Mouse (Mus musculus) cerebellum, adult 2 months (tissue): ENCODE data around the gene Ecm2. TPM values are rescaled to one million over a fixed set of nuclear protein-coding genes. Genes with fewer than 3 reads are reported as not detected.
A peak's percentile ranks its signal among the peaks of the same experiment; 100 is the strongest.

Experiments used
- DNase-seq, 2 experiments: peaks; one replicate each; pipeline ENCODE4 v3.0.0; 2021
- H3K27ac ChIP-seq: fragments of 200-500 bp; 2 replicates; pipeline ENCODE4 v1.5.1; 2012; ENCODE audit warnings: low read length, control low read depth, inconsistent platforms; ENCODE audit not compliant: insufficient read depth
- H3K27me3 ChIP-seq: fragments of 200-500 bp; 2 replicates; pipeline ENCODE4 v1.6.1; 2012; ENCODE audit warnings: inconsistent platforms, mild to moderate bottlenecking, low read length, moderate library complexity; ENCODE audit not compliant: control insufficient read depth, insufficient read depth
- H3K4me1 ChIP-seq: fragments of 200-500 bp; 2 replicates; pipeline ENCODE4 v1.6.1; 2011; ENCODE audit warnings: low read length; ENCODE audit not compliant: control insufficient read depth, insufficient read depth
- H3K4me3 ChIP-seq: fragments of 200-500 bp; replicated peaks from 2 replicates; pipeline ENCODE3; 2011; ENCODE audit warnings: mild to moderate bottlenecking, low read depth, low read length, control low read depth; ENCODE audit not compliant: insufficient read depth
- CTCF ChIP-seq: fragments of 200-500 bp; IDR thresholded peaks from 2 replicates; pipeline ENCODE4 v1.5.1; 2011; ENCODE audit warnings: low read depth, mild to moderate bottlenecking, control low read depth, low read length, moderate library complexity, borderline replicate concordance; ENCODE audit not compliant: insufficient read depth
- POLR2A ChIP-seq: fragments of 200-500 bp; IDR thresholded peaks from 2 replicates; pipeline ENCODE4 v1.6.1; 2011; ENCODE audit warnings: low read length, control low read depth, borderline replicate concordance; ENCODE audit not compliant: insufficient read depth
- WGBS: fragments of 180-500 bp; shearing (Covaris S2); methylation state at CpG from one replicate; pipeline ENCODE4 v1.1.7; 2018; 5-methylcytosine and 5-hydroxymethylcytosine counted together
- polyA plus RNA-seq: library from polyadenylated mRNA; depleted of rRNA; stranded (reverse); fragments of >200 nt; gene quantifications from 2 replicates; pipeline ENCODE4 v1.2.3, GENCODE M21; 2012

Gene Ecm2
- polyA plus RNA-seq, 1 experiment, result 4.3 TPM

GRCm38 (mm10) chr13:49467585-49467984, 37.0 kb upstream of the Ecm2 start:
- no peak for DNase-seq
- Histone ChIP-seq H3K27ac (no peak overlapping the region), H3K4me3 (no peak overlapping the region), H3K4me1 (no peaks in the 10 kb centered on the region), H3K27me3 (no peaks in the 10 kb centered on the region)
- TF ChIP-seq POLR2A (no peak), CTCF (no peak)
- WGBS, result 79% methylated on average over 2 of the region's 2 CpGs

- Histone ChIP-seq H3K4me3 (no peak overlapping the region), H3K27me3 (no peaks in the 10 kb centered on the region), H3K4me1 (no peaks in the 10 kb centered on the region), H3K27ac (no peak overlapping the region)
- WGBS, result 61% methylated on average over 5 of the region's 5 CpGs
- DNase-seq, result peak in 1 of 2 experiments; percentile 23
- no peak for TF ChIP-seq POLR2A
- peak; percentile 13; the same call in 1 of the 2 replicates for TF ChIP-seq CTCF
Measured at GRCm38 (mm10) chr13:49469002-49469401, 35.6 kb upstream of the Ecm2 start.

GRCm38 (mm10) chr13:49470319-49470718, 34.3 kb upstream of the Ecm2 start:
- Histone ChIP-seq H3K27ac (no peak overlapping the region), H3K4me3 (no peak overlapping the region), H3K27me3 (no peaks in the 10 kb centered on the region), H3K4me1 (no peaks in the 10 kb centered on the region)
- no peak for DNase-seq
- WGBS, result 67% methylated on average over 4 of the region's 4 CpGs
- TF ChIP-seq CTCF, result no peak

GRCm38 (mm10) chr13:49470806-49471205, 33.8 kb upstream of the Ecm2 start:
- 10% methylated on average over 4 of the region's 4 CpGs for WGBS
- H3K27ac ChIP-seq, result no peak overlapping the region
- DNase-seq, result no peak

GRCm38 (mm10) chr13:49471981-49472675, 32.5 kb upstream of the Ecm2 start:
- WGBS, result 71% methylated on average over 4 of the region's 4 CpGs
- DNase-seq, result no peak
- no peak overlapping the region for H3K27ac ChIP-seq
- H3K27me3 ChIP-seq, result no peaks in the 10 kb centered on the region
- TF ChIP-seq POLR2A, result no peak
- no peak for TF ChIP-seq CTCF
- H3K4me3 ChIP-seq, result no peak overlapping the region
- no peaks in the 10 kb centered on the region for H3K4me1 ChIP-seq

More at GRCm38 (mm10) chr13:49470806-49471205, 33.8 kb upstream of the Ecm2 start:
- H3K4me1 ChIP-seq, result no peaks in the 10 kb centered on the region
- TF ChIP-seq POLR2A (no peak), CTCF (no peak)
- no peak overlapping the region for H3K4me3 ChIP-seq
- H3K27me3 ChIP-seq, result no peaks in the 10 kb centered on the region

GRCm38 (mm10) chr13:49472676-49473005, 32.0 kb upstream of the Ecm2 start:
- 94% methylated on average over 6 of the region's 6 CpGs for WGBS
- no peaks in the 10 kb centered on the region for H3K4me1 ChIP-seq
- no peak overlapping the region for H3K4me3 ChIP-seq
- no peak overlapping the region for H3K27ac ChIP-seq
- TF ChIP-seq CTCF (no peak), POLR2A (no peak)
- no peak for DNase-seq
- no peaks in the 10 kb centered on the region for H3K27me3 ChIP-seq

GRCm38 (mm10) chr13:49477887-49478286, 26.7 kb upstream of the Ecm2 start:
- WGBS, result 81% methylated on average over 3 of the region's 3 CpGs
- Histone ChIP-seq H3K4me1 (peaks cover 3% of the 10 kb centered on the region), H3K27ac (no peak overlapping the region), H3K27me3 (no peaks in the 10 kb centered on the region), H3K4me3 (no peak overlapping the region)
- no peak for TF ChIP-seq CTCF
- TF ChIP-seq POLR2A, result no peak
- DNase-seq, result no peak

- DNase-seq, result no peak
- 91% methylated on average over 6 of the region's 6 CpGs for WGBS
- Histone ChIP-seq H3K27me3 (no peaks in the 10 kb centered on the region), H3K4me1 (peaks cover 3% of the 10 kb centered on the region), H3K4me3 (no peak overlapping the region), H3K27ac (no peak overlapping the region)
- TF ChIP-seq POLR2A, result no peak
- TF ChIP-seq CTCF, result no peak
Measured at GRCm38 (mm10) chr13:49478851-49479374, 25.7 kb upstream of the Ecm2 start.

- H3K4me1 ChIP-seq, result peaks cover 3% of the 10 kb centered on the region
- H3K27me3 ChIP-seq, result no peaks in the 10 kb centered on the region
- no peak for DNase-seq
- 52% methylated on average over 4 of the region's 4 CpGs for WGBS
- H3K4me3 ChIP-seq, result no peak overlapping the region
- H3K27ac ChIP-seq, result no peak overlapping the region; the same call in 1 of the 2 replicates
- TF ChIP-seq CTCF, result no peak
- TF ChIP-seq POLR2A, result no peak
Measured at GRCm38 (mm10) chr13:49479399-49479798, 25.2 kb upstream of the Ecm2 start.
